22 mouse cellular contexts compared by ENCODE assay signal in the genomic region with DNA sequence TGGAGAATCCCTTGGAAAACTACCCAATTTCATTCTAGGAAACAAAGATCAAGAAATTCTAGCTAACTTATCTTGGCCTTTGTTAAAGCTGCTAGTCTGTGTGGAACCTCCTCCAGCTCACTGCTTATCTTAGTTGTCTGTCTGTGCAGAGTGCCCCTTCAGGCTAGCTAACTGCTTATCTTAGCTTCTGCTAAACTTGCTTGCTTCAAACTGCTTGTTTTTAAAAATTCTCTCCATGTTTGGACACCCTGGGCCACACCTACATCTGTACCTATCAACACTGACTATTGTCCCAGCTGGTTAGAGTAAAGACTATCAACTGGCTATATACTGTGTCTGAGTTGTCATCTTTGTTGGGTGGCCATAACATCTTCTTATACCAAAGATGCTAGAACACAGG.
DNase-seq lines count a peak whose midpoint lies in the region; ATAC-seq lines count a peak whose summit lies in the region.
"Had no signal": no experiment of that assay in that cellular context is flagged by ENCODE, and none has a peak within 500 bp of the region (broad histone marks: within the 10 kb centered on the region; RNA-seq: fewer than 3 reads in every experiment).

No protein-coding gene starts in this region.

- H3K27ac ChIP-seq in heart, embryonic 10.5 days = no peak overlapping the region
- peak overlapping the region; percentile 88 for H3K27ac ChIP-seq in liver, embryonic 12.5 days
- H3K27ac ChIP-seq: embryonic facial prominence, embryonic 13.5 days; forebrain, embryonic 10.5 days; heart, adult 2 months had no signal

- H3K27me3 ChIP-seq in heart, embryonic 10.5 days (ENCODE audit: insufficient read depth, poor library complexity, severe bottlenecking) = no peaks in the 10 kb centered on the region
- no peaks in the 10 kb centered on the region for H3K27me3 ChIP-seq in liver, embryonic 12.5 days (replicated peaks)
- H3K27me3 ChIP-seq: embryonic facial prominence, embryonic 13.5 days had no signal

- peak; percentile 76 for DNase-seq in heart, embryonic 10.5 days (ENCODE audit: low spot score)
- DNase-seq in heart, adult 9 months (ENCODE audit: low spot score in 2 of 2) = no peak
- peak; percentile 14 for DNase-seq in c-Kit-positive CD71-negative TER-119-negative erythroid progenitor cells, embryonic 14.5 days (ENCODE audit: low read depth)
- no peak for DNase-seq in gastrocnemius, postnatal 4 days (ENCODE audit: low spot score in 2 of 2)
- no peak for DNase-seq in cerebellum, postnatal 4 days (ENCODE audit: low spot score in 2 of 2)
- no peak for DNase-seq in urinary bladder, adult 18-20 months (ENCODE audit: low spot score in 2 of 2)
- DNase-seq: cerebellum, adult 18-20 months; cerebellum, postnatal 36 days; gastrocnemius, postnatal 10 days; heart, adult 2 months; heart, postnatal 36 days; kidney, adult 8-10 months; kidney, postnatal 36 days; layer of hippocampus, adult 9-11 months; spleen, adult 18-20 months had no signal

- H3K4me2 ChIP-seq in liver, embryonic 12.5 days = peak overlapping the region; percentile 43
- H3K4me2 ChIP-seq: embryonic facial prominence, embryonic 13.5 days had no signal

- H3K4me1 ChIP-seq in heart, embryonic 10.5 days = peaks cover 3% of the 10 kb centered on the region; the same call in 1 of the 2 replicates
- H3K4me1 ChIP-seq in liver, embryonic 12.5 days = peaks cover 23% of the 10 kb centered on the region
- H3K4me1 ChIP-seq: embryonic facial prominence, embryonic 13.5 days; forebrain, embryonic 10.5 days had no signal

- H3K9ac ChIP-seq in liver, embryonic 12.5 days = no peak overlapping the region
- H3K9ac ChIP-seq: embryonic facial prominence, embryonic 13.5 days had no signal

- peak; percentile 95 for ATAC-seq in liver, embryonic 12.5 days
- ATAC-seq in megakaryocyte-erythroid progenitor cell, adult 5-6 weeks (replicated peaks; ENCODE audit: low FRiP score, low TSS enrichment, poor library complexity, severe bottlenecking) = peak; percentile 98
- ATAC-seq: hindbrain, embryonic 16.5 days; lung, postnatal 0 days; Patski had no signal

- H3K36me3 ChIP-seq in heart, embryonic 10.5 days = no peaks in the 10 kb centered on the region
- no peaks in the 10 kb centered on the region for H3K36me3 ChIP-seq in liver, embryonic 12.5 days
- H3K36me3 ChIP-seq: embryonic facial prominence, embryonic 13.5 days; forebrain, embryonic 10.5 days had no signal

- 0 out of 2 replicates have a peak, but pooled peaks cover 3% of the 10 kb centered on the region for H3K9me3 ChIP-seq in heart, embryonic 10.5 days
- no peaks in the 10 kb centered on the region for H3K9me3 ChIP-seq in liver, embryonic 12.5 days (replicated peaks)
- H3K9me3 ChIP-seq: embryonic facial prominence, embryonic 13.5 days; forebrain, embryonic 10.5 days had no signal

- H3K4me3 ChIP-seq in heart, embryonic 10.5 days = no peak overlapping the region
- H3K4me3 ChIP-seq in liver, embryonic 12.5 days = no peak overlapping the region
- H3K4me3 ChIP-seq: embryonic facial prominence, embryonic 13.5 days; forebrain, embryonic 10.5 days; heart, adult 2 months had no signal

Comparison
In these comparisons a context has a peak if more than half of its experiments do, and no peak if none do; other contexts are left out.
1. DNase-seq: peak in heart, embryonic 10.5 days (single experiment) and c-Kit-positive CD71-negative TER-119-negative erythroid progenitor cells, embryonic 14.5 days (single experiment); none in heart, adult 9 months (0 of 2), gastrocnemius, postnatal 4 days (0 of 2), cerebellum, postnatal 4 days (0 of 2) and urinary bladder, adult 18-20 months (0 of 2).